8 mouse cellular contexts compared by ENCODE assay signal in genomic region chr12:28674038-28674720, GRCm38 (mm10). TPM values are rescaled to one million over a fixed set of nuclear protein-coding genes. Genes with fewer than 3 reads are reported as not detected.
DNase-seq lines count a peak whose midpoint lies in the region; ATAC-seq and TF ChIP-seq lines count a peak whose summit lies in the region.

No protein-coding gene starts in this region.

- H3K4me3 ChIP-seq in lung, postnatal 0 days (ENCODE audit: low read depth, low read length): no peak overlapping the region
- 0 out of 2 replicates have a peak overlapping the region, but pooled peaks have one; percentile 37 for H3K4me3 ChIP-seq in embryonic facial prominence, embryonic 11.5 days (ENCODE audit: low read depth, low read length)
- no peak overlapping the region for H3K4me3 ChIP-seq in intestine, embryonic 15.5 days (replicated peaks)
- H3K4me3 ChIP-seq in neural tube, embryonic 15.5 days (replicated peaks): peak overlapping the region; percentile 54
- no peak overlapping the region for H3K4me3 ChIP-seq in cerebellum, adult 2 months (replicated peaks; ENCODE audit: insufficient read depth, low read depth, low read length)

- 0 out of 2 replicates have a peak, but pooled peaks have one; percentile 17 for TF ChIP-seq CTCF in lung, postnatal 0 days (IDR thresholded peaks at IDR 0.05)
- no peak for TF ChIP-seq CTCF in cerebellum, adult 2 months (IDR thresholded peaks at IDR 0.05; ENCODE audit: borderline replicate concordance, insufficient read depth, low read depth, low read length)

- 78% methylated on average over 10 of the region's 10 CpGs for WGBS in lung, postnatal 0 days
- 85% methylated on average over 10 of the region's 10 CpGs for WGBS in embryonic facial prominence, embryonic 11.5 days
- 77% methylated on average over 10 of the region's 10 CpGs for WGBS in intestine, embryonic 15.5 days
- WGBS in neural tube, embryonic 15.5 days: 89% methylated on average over 10 of the region's 10 CpGs
- WGBS in cerebellum, adult 2 months: 85% methylated on average over 10 of the region's 10 CpGs

- no peaks in the 10 kb centered on the region for H3K27me3 ChIP-seq in lung, postnatal 0 days (replicated peaks; ENCODE audit: insufficient read depth, low read length)
- H3K27me3 ChIP-seq in embryonic facial prominence, embryonic 11.5 days (ENCODE audit: control insufficient read depth, insufficient read depth, low read length): no peaks in the 10 kb centered on the region
- H3K27me3 ChIP-seq in intestine, embryonic 15.5 days (replicated peaks): no peaks in the 10 kb centered on the region
- H3K27me3 ChIP-seq in neural tube, embryonic 15.5 days (replicated peaks): no peaks in the 10 kb centered on the region
- no peaks in the 10 kb centered on the region for H3K27me3 ChIP-seq in cerebellum, adult 2 months (ENCODE audit: control insufficient read depth, insufficient read depth, low read length)

- no peak for ATAC-seq in lung, postnatal 0 days
- no peak for ATAC-seq in embryonic facial prominence, embryonic 11.5 days (replicated peaks; ENCODE audit: insufficient number of reproducible peaks, low FRiP score, low TSS enrichment, low read depth)
- no peak for ATAC-seq in intestine, embryonic 15.5 days
- no peak for ATAC-seq in neural tube, embryonic 15.5 days (ENCODE audit: low FRiP score)

- no peaks in the 10 kb centered on the region for H3K36me3 ChIP-seq in lung, postnatal 0 days (ENCODE audit: insufficient read depth, low read length)
- H3K36me3 ChIP-seq in embryonic facial prominence, embryonic 11.5 days (replicated peaks; ENCODE audit: control insufficient read depth, insufficient read depth, low read depth, low read length): no peaks in the 10 kb centered on the region
- peaks cover 8% of the 10 kb centered on the region; the same call in 1 of the 2 replicates for H3K36me3 ChIP-seq in intestine, embryonic 15.5 days
- peaks cover 5% of the 10 kb centered on the region; the same call in 1 of the 2 replicates for H3K36me3 ChIP-seq in neural tube, embryonic 15.5 days

- no peak for TF ChIP-seq EP300 in lung, postnatal 0 days (IDR thresholded peaks at IDR 0.05)

- no peaks in the 10 kb centered on the region for H3K9me3 ChIP-seq in lung, postnatal 0 days (ENCODE audit: low read length)
- no peaks in the 10 kb centered on the region for H3K9me3 ChIP-seq in embryonic facial prominence, embryonic 11.5 days (replicated peaks; ENCODE audit: control insufficient read depth, low read length)
- no peaks in the 10 kb centered on the region for H3K9me3 ChIP-seq in intestine, embryonic 15.5 days
- H3K9me3 ChIP-seq in neural tube, embryonic 15.5 days (replicated peaks): no peaks in the 10 kb centered on the region

- no peak for TF ChIP-seq POLR2A in cerebellum, adult 2 months (IDR thresholded peaks at IDR 0.05; ENCODE audit: borderline replicate concordance, insufficient read depth, low read length)

- peaks cover 4% of the 10 kb centered on the region; the same call in 1 of the 2 replicates for H3K4me1 ChIP-seq in lung, postnatal 0 days (ENCODE audit: insufficient read depth, low read depth, low read length)
- no peaks in the 10 kb centered on the region; the same call in 1 of the 2 replicates for H3K4me1 ChIP-seq in embryonic facial prominence, embryonic 11.5 days (ENCODE audit: control insufficient read depth, insufficient read depth, low read length)
- peaks cover 6% of the 10 kb centered on the region; the same call in 1 of the 2 replicates for H3K4me1 ChIP-seq in intestine, embryonic 15.5 days (replicated peaks)
- peaks cover 18% of the 10 kb centered on the region for H3K4me1 ChIP-seq in neural tube, embryonic 15.5 days
- peaks cover 4% of the 10 kb centered on the region; the same call in 1 of the 2 replicates for H3K4me1 ChIP-seq in cerebellum, adult 2 months (ENCODE audit: control insufficient read depth, insufficient read depth, low read length)

- DNase-seq in lung, postnatal 0 days (ENCODE audit: low spot score): no peak
- no peak for DNase-seq in lung, adult 18-20 months
- no peak for DNase-seq in embryonic facial prominence, embryonic 11.5 days (ENCODE audit: low spot score)
- DNase-seq in cerebellum, adult 2 months: no peak
- no peak for DNase-seq in yolk sac, embryonic 10.5 days (ENCODE audit: low spot score)
- DNase-seq in heart, adult 11 months: no peak

- no peak overlapping the region for H3K27ac ChIP-seq in lung, postnatal 0 days (ENCODE audit: low read length)
- no peak overlapping the region for H3K27ac ChIP-seq in embryonic facial prominence, embryonic 11.5 days (replicated peaks; ENCODE audit: low read depth, low read length)
- H3K27ac ChIP-seq in intestine, embryonic 15.5 days: no peak overlapping the region
- peak overlapping the region; percentile 93 for H3K27ac ChIP-seq in neural tube, embryonic 15.5 days (replicated peaks)
- no peak overlapping the region for H3K27ac ChIP-seq in cerebellum, adult 2 months (ENCODE audit: insufficient read depth, low read length)

- H3K4me2 ChIP-seq in lung, postnatal 0 days (replicated peaks; ENCODE audit: low read depth, low read length): peak overlapping the region; percentile 58
- no peak overlapping the region; the same call in 1 of the 2 replicates for H3K4me2 ChIP-seq in embryonic facial prominence, embryonic 11.5 days (ENCODE audit: low read depth, low read length)
- H3K4me2 ChIP-seq in intestine, embryonic 15.5 days (replicated peaks): peak overlapping the region; percentile 63; the same call in 1 of the 2 replicates
- H3K4me2 ChIP-seq in neural tube, embryonic 15.5 days: peak overlapping the region; percentile 62

- H3K9ac ChIP-seq in lung, postnatal 0 days (replicated peaks; ENCODE audit: low read depth): no peak overlapping the region
- H3K9ac ChIP-seq in embryonic facial prominence, embryonic 11.5 days (replicated peaks; ENCODE audit: low read length): no peak overlapping the region
- no peak overlapping the region for H3K9ac ChIP-seq in intestine, embryonic 15.5 days
- peak overlapping the region; percentile 72; the same call in 1 of the 2 replicates for H3K9ac ChIP-seq in neural tube, embryonic 15.5 days (replicated peaks)

RNA-seq across cellular contexts. Expression of gene Adi1, which starts 0.9 kb away (rescaled TPM):
- polyA plus RNA-seq in lung, postnatal 0 days (2015; fragmentation: Nextera tagmentation; extraction: Ambion mirVana): 54.5 TPM in 2 replicates
- 71.9 and 72.7 TPM in 2 replicates for polyA plus RNA-seq in embryonic facial prominence, embryonic 11.5 days (2014; fragmentation: Nextera tagmentation; extraction: Ambion mirVana)
- polyA plus RNA-seq in intestine, embryonic 15.5 days (2015; fragmentation: Nextera tagmentation; extraction: Ambion mirVana): 89.4 and 92.1 TPM in 2 replicates
- 27.0 and 42.0 TPM in 2 replicates for polyA plus RNA-seq in neural tube, embryonic 15.5 days (2015; fragmentation: Nextera tagmentation; extraction: Ambion mirVana)
- polyA plus RNA-seq in cerebellum, adult 2 months (2012; rRNA removed): 60.5 and 67.3 TPM in 2 replicates

RNA-seq across cellular contexts. Expression of gene Rnaseh1, which starts 24.8 kb away (rescaled TPM):
- 18.9 and 21.5 TPM in 2 replicates for polyA plus RNA-seq in lung, postnatal 0 days (2015; fragmentation: Nextera tagmentation; extraction: Ambion mirVana)
- 28.0 and 28.5 TPM in 2 replicates for polyA plus RNA-seq in embryonic facial prominence, embryonic 11.5 days (2014; fragmentation: Nextera tagmentation; extraction: Ambion mirVana)
- 26.1 and 27.9 TPM in 2 replicates for polyA plus RNA-seq in intestine, embryonic 15.5 days (2015; fragmentation: Nextera tagmentation; extraction: Ambion mirVana)
- 21.0 and 25.1 TPM in 2 replicates for polyA plus RNA-seq in neural tube, embryonic 15.5 days (2015; fragmentation: Nextera tagmentation; extraction: Ambion mirVana)
- polyA plus RNA-seq in cerebellum, adult 2 months (2012; rRNA removed): 17.5 and 19.6 TPM in 2 replicates

RNA-seq across cellular contexts. Expression of gene Rps7, which starts 38.4 kb away (rescaled TPM):
- polyA plus RNA-seq in lung, postnatal 0 days (2015; fragmentation: Nextera tagmentation; extraction: Ambion mirVana): 575 and 592 TPM in 2 replicates
- polyA plus RNA-seq in embryonic facial prominence, embryonic 11.5 days (2014; fragmentation: Nextera tagmentation; extraction: Ambion mirVana): 914 and 941 TPM in 2 replicates
- polyA plus RNA-seq in intestine, embryonic 15.5 days (2015; fragmentation: Nextera tagmentation; extraction: Ambion mirVana): 676 and 798 TPM in 2 replicates
- 417 and 491 TPM in 2 replicates for polyA plus RNA-seq in neural tube, embryonic 15.5 days (2015; fragmentation: Nextera tagmentation; extraction: Ambion mirVana)
- polyA plus RNA-seq in cerebellum, adult 2 months (2012; rRNA removed): 299 and 310 TPM in 2 replicates

RNA-seq across cellular contexts. Expression of gene Colec11, which starts 51.0 kb away (rescaled TPM):
- polyA plus RNA-seq in lung, postnatal 0 days (2015; fragmentation: Nextera tagmentation; extraction: Ambion mirVana): 2.2 and 2.8 TPM in 2 replicates
- 0.39 TPM in 1 of 2 replicates, not detected in the other for polyA plus RNA-seq in embryonic facial prominence, embryonic 11.5 days (2014; fragmentation: Nextera tagmentation; extraction: Ambion mirVana)
- polyA plus RNA-seq in intestine, embryonic 15.5 days (2015; fragmentation: Nextera tagmentation; extraction: Ambion mirVana): 1.6 and 1.8 TPM in 2 replicates
- 1.1 and 1.4 TPM in 2 replicates for polyA plus RNA-seq in neural tube, embryonic 15.5 days (2015; fragmentation: Nextera tagmentation; extraction: Ambion mirVana)
- 0.79 and 1.0 TPM in 2 replicates for polyA plus RNA-seq in cerebellum, adult 2 months (2012; rRNA removed)

Comparison
In these comparisons a context has a peak if more than half of its experiments do, and no peak if none do; other contexts are left out.
1. H3K4me3 ChIP-seq: peak in embryonic facial prominence, embryonic 11.5 days (single experiment) and neural tube, embryonic 15.5 days (single experiment); none in lung, postnatal 0 days (single experiment), intestine, embryonic 15.5 days (single experiment) and cerebellum, adult 2 months (single experiment).